Mouse (Mus musculus) heart, adult 2 months (tissue): ENCODE data around the gene Sucnr1.

ENCODE experiments used
- CTCF ChIP-seq: fragments of 200-600 bp; IDR thresholded peaks from 2 replicates; pipeline ENCODE4 v1.8.1; 2022; ENCODE audit warnings: antibody characterized with exemption, mild to moderate bottlenecking, moderate library complexity
- EP300 ChIP-seq: fragments of 200-500 bp; IDR thresholded peaks from 2 replicates; pipeline ENCODE4 v1.6.1; 2011; ENCODE audit warnings: low read depth, low read length, control low read depth; ENCODE audit not compliant: insufficient read depth

GRCm38 (mm10) chr3:60046221-60046913 lies 35.3 kb upstream of the Sucnr1 start:
- TF ChIP-seq EP300 (no peak), CTCF (no peak)
